Mouse (Mus musculus): ENCODE data around the gene Grip2. TPM values are rescaled to one million over a fixed set of nuclear protein-coding genes. Genes with fewer than 3 reads are reported as not detected.

The Grip2 gene
- total RNA-seq, 2 experiments from 2014 or later: 9.2 to 10.6 TPM

Other genes starting within 250 kb of the Grip2 start
- 100 to 1,000 TPM; 101 to 102 TPM for gene Slc6a6, start 143.2 kb downstream of the Grip2 start, total RNA-seq (2021)
- 10 to 100 TPM; 10.5 to 10.8 TPM for gene Ccdc174, start 50.8 kb upstream of the Grip2 start, total RNA-seq (2021)
- gene 4930590J08Rik, start 75.6 kb upstream of the Grip2 start, total RNA-seq (2021): under 1 TPM; 0.27 to 0.50 TPM
- gene Fgd5, start 151.6 kb upstream of the Grip2 start, total RNA-seq (2021): 10 to 100 TPM; 19.6 to 29.9 TPM